Mouse (Mus musculus): Measurements from ENCODE around the gene Papola.

Gene Papola

GRCm38 (mm10) chr12:105784196-105784999, at the start of gene Papola:
TSS of gene Papola (plus strand) at chr12:105784694.
- DNase-seq (ENCODE audit: low spot score in 2 of 2), result peak; percentile 87 to 88

GRCm38 (mm10) chr12:105735226-105735888, 49.1 kb upstream of the Papola start:
- no peak for DNase-seq (ENCODE audit: low spot score in 2 of 2)

- no peak for DNase-seq (ENCODE audit: low spot score in 2 of 2)
These were observed 48.6 kb upstream of the Papola start for GRCm38 (mm10) chr12:105735889-105736251.

GRCm38 (mm10) chr12:105738316-105739096, 46.0 kb upstream of the Papola start:
- DNase-seq (ENCODE audit: low spot score in 2 of 2), result no peak

- DNase-seq (ENCODE audit: low spot score in 2 of 2), result no peak
These were observed 44.8 kb upstream of the Papola start for GRCm38 (mm10) chr12:105739656-105740055.

- DNase-seq (ENCODE audit: low spot score in 2 of 2), result no peak
These were observed 36.4 kb upstream of the Papola start for GRCm38 (mm10) chr12:105748114-105748513.

GRCm38 (mm10) chr12:105753813-105754212, 30.7 kb upstream of the Papola start:
- no peak for DNase-seq (ENCODE audit: low spot score in 2 of 2)

GRCm38 (mm10) chr12:105757816-105758497, 26.5 kb upstream of the Papola start:
- DNase-seq (ENCODE audit: low spot score in 2 of 2), result no peak

- no peak for DNase-seq (ENCODE audit: low spot score in 2 of 2)
These were observed 25.6 kb upstream of the Papola start for GRCm38 (mm10) chr12:105758911-105759310.

GRCm38 (mm10) chr12:105759849-105760478, 24.5 kb upstream of the Papola start:
- DNase-seq (ENCODE audit: low spot score in 2 of 2), result no peak

GRCm38 (mm10) chr12:105761171-105761570, 23.3 kb upstream of the Papola start:
- DNase-seq (ENCODE audit: low spot score in 2 of 2), result no peak

- DNase-seq (ENCODE audit: low spot score in 2 of 2), result no peak
These were observed 22.9 kb upstream of the Papola start for GRCm38 (mm10) chr12:105761629-105762028.

GRCm38 (mm10) chr12:105769700-105770099, 14.8 kb upstream of the Papola start:
- no peak for DNase-seq (ENCODE audit: low spot score in 2 of 2)

GRCm38 (mm10) chr12:105774871-105775270, 9.6 kb upstream of the Papola start:
- DNase-seq (ENCODE audit: low spot score in 2 of 2), result no peak

- no peak for DNase-seq (ENCODE audit: low spot score in 2 of 2)
These were observed 6.8 kb upstream of the Papola start for GRCm38 (mm10) chr12:105777651-105778050.

GRCm38 (mm10) chr12:105785000-105785774, 693 bp downstream of the Papola start:
- DNase-seq (ENCODE audit: low spot score in 2 of 2), result peak; percentile 75

GRCm38 (mm10) chr12:105786113-105786512, 1.6 kb downstream of the Papola start:
- no peak for DNase-seq (ENCODE audit: low spot score in 2 of 2)

GRCm38 (mm10) chr12:105787626-105788025, 3.1 kb downstream of the Papola start:
- no peak for DNase-seq (ENCODE audit: low spot score in 2 of 2)

GRCm38 (mm10) chr12:105789885-105790284, 5.4 kb downstream of the Papola start:
- no peak for DNase-seq (ENCODE audit: low spot score in 2 of 2)

GRCm38 (mm10) chr12:105794896-105795295, 10.4 kb downstream of the Papola start:
- DNase-seq (ENCODE audit: low spot score in 2 of 2), result no peak

GRCm38 (mm10) chr12:105798001-105798400, 13.5 kb downstream of the Papola start:
- no peak for DNase-seq (ENCODE audit: low spot score in 2 of 2)

Data from heart, adult 9 months (tissue).